Mouse (Mus musculus): ENCODE measurements around the gene Dnah1. TPM values are rescaled to one million over a fixed set of nuclear protein-coding genes. Genes with fewer than 3 reads are reported as not detected.
A peak's percentile ranks its signal among the peaks of the same experiment; 100 is the strongest.

Gene Dnah1
- polyA plus RNA-seq, 1 experiment from 2014 or later: 0.93 TPM

DNA sequence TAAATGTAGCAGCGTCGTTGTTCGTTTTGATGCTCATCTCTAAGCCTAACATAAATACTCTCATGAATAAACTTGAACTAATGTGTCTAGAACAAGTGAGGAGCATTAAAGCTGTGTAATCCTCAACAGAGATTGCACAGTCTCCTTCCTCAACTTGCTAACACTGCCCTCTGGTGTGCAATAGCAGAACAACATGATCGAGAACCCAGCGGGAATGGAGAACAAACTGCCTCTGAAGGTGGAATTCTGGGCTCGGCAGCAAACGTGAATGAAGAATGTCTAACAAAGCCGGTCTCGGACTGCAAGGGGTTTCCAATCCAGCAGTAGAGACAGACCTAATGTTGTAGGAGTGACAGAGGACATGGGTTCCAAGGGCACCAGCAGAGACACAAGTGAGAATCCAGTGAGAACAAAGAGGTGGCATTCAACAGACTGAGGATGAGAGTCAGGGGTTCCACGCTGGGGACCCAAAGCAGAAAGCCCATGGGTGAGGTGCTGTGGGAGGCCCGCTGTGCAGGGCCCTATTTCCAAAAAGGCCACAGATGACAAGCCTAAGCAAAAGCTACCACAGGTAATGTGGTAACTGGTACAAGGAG, 89.6 kb downstream of the Dnah1 start:
- 10% methylated on average over 11 of the region's 11 CpGs for WGBS
- Histone ChIP-seq H3K4me2 (ENCODE audit: low read length) (no peak overlapping the region), H3K4me3 (ENCODE audit: control insufficient read depth in 1 of 2, insufficient read depth in 1 of 2, low read depth in 1 of 2, low read length in 2 of 2) (no peak overlapping the region), H3K9ac (ENCODE audit: low read length) (no peak overlapping the region), H3K36me3 (ENCODE audit: control insufficient read depth, insufficient read depth, low read length) (no peaks in the 10 kb centered on the region), H3K27ac (replicated peaks in 1 of 2; ENCODE audit: control insufficient read depth in 1 of 2, insufficient read depth in 1 of 2, low read depth in 2 of 2, low read length in 2 of 2) (peak overlapping the region; percentile 40 to 53; a peak in 2 of 4 replicates), H3K4me1 (ENCODE audit: control insufficient read depth in 2 of 2, insufficient read depth in 2 of 2, low read length in 2 of 2) (peaks cover 23 to 28% of the 10 kb centered on the region in 2 experiments), H3K27me3 (ENCODE audit: control insufficient read depth, insufficient read depth, low read length) (no peaks in the 10 kb centered on the region), H3K9me3 (ENCODE audit: control insufficient read depth, low read length) (no peaks in the 10 kb centered on the region)
- no peak for ATAC-seq (ENCODE audit: insufficient number of reproducible peaks, insufficient read depth, low FRiP score, low read depth)

DNA sequence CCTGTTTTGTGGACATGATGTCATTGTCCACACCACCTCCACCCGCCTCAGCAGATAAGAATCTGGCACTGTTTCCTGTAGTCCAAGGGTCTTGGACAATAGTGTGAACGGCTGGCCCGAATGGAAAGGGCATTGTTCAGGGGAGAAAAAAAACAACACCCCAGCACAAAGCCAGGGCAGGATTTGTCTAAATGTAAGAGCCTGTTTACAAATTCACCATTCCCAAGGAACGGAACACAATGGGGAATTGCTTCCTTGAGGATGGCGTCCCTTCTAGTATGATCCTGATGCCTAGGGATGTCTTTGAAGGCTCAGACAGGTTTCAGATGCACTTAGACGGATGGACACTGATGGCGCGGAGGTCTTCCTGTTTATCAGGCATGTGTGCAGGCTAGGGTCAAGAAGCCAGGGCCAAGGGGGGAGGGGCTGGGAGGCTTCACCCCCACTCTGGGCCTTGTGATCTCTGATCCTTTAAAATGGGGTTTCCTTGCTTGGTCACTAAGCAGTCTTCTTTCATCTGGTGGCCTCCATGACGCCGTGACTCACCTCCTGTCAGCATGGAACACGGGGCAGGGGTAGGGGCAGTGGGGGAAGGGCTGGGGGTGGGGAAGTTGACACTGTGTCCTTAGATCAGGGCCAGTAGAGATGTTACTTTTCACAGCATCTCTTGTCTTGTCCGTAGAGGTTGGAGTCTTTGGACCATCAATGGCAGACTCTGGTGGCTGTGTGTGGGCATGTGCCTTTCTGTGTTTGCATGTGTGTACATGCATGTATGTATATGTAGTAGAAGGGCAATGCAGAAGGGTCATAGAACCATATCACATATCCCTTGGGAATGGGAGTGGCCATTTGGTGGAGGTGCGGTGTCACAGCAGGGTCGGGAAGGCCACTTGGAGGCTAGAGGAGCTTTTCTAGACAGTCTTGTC, 90.4 kb downstream of the Dnah1 start:
- H3K4me3 ChIP-seq (ENCODE audit: control insufficient read depth in 1 of 2, insufficient read depth in 1 of 2, low read depth in 1 of 2, low read length in 2 of 2): no peak overlapping the region
- H3K4me2 ChIP-seq (ENCODE audit: low read length): no peak overlapping the region
- ATAC-seq (ENCODE audit: insufficient number of reproducible peaks, insufficient read depth, low FRiP score, low read depth): 0 out of 2 replicates have a peak, but pooled peaks have one; percentile 28
- no peaks in the 10 kb centered on the region for H3K9me3 ChIP-seq (ENCODE audit: control insufficient read depth, low read length)
- no peaks in the 10 kb centered on the region for H3K27me3 ChIP-seq (ENCODE audit: control insufficient read depth, insufficient read depth, low read length)
- H3K27ac ChIP-seq (replicated peaks in 1 of 2; ENCODE audit: control insufficient read depth in 1 of 2, insufficient read depth in 1 of 2, low read depth in 2 of 2, low read length in 2 of 2): peak overlapping the region; percentile 53 to 59; a peak in 3 of 4 replicates
- peaks cover 31 to 35% of the 10 kb centered on the region in 2 experiments for H3K4me1 ChIP-seq (ENCODE audit: control insufficient read depth in 2 of 2, insufficient read depth in 2 of 2, low read length in 2 of 2)
- WGBS: 69% methylated on average over 14 of the region's 14 CpGs
- H3K9ac ChIP-seq (ENCODE audit: low read length): no peak overlapping the region
- no peaks in the 10 kb centered on the region for H3K36me3 ChIP-seq (ENCODE audit: control insufficient read depth, insufficient read depth, low read length)

DNA sequence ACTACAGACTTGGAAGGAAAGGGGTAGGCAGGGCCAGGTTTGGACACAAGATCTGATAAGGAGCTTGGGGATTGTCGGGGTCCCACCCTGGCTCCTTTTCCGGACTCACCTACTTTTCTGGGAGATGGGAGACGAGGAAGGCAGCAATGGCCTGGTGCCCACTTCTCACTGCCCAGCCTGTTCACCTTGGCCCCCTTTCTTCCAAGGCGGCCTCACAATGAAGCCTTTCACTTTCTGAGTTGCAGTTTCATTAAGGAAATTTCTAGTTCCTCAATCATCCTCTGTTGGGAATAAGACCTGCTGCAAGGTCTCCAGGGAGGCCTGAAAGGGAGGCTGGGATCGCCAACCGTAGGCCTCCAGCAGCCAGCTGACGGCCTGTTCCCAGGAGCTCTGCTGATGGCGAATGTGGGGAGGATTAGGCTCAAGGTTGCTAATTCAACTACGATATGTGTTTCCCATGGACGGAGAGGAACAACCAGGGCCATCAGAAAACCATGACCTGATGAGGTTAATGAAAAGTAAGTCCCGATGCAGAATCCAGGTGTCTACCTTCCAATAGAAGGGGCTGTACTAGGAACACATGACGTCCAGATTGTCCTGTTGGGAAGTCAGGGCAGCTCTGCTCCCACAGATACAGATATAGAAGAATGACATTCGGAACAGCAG, 91.2 kb downstream of the Dnah1 start:
- ATAC-seq (ENCODE audit: insufficient number of reproducible peaks, insufficient read depth, low FRiP score, low read depth): no peak

DNA sequence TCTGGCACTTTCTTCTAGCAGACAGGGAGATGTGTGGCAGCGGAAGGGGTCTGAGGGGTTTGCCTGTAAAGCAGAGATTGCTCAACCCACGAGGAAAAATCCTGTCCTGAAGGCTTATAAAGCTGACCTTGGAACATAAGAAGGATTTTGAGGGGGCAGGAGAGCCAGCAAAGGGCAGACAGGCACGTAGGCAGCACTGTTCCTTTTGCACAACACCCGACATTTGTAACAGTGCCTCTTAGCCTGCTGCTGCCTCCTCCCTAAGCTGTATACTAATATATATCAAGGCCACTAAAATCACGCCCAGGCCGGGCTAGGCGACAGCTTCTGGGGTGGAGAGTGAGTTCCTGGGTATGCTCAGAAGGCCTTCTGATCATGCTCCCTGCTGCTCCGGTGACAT, 93.3 kb downstream of the Dnah1 start:
- Histone ChIP-seq H3K4me1 (ENCODE audit: control insufficient read depth in 2 of 2, insufficient read depth in 2 of 2, low read length in 2 of 2) (peaks cover 48 to 54% of the 10 kb centered on the region in 2 experiments), H3K36me3 (ENCODE audit: control insufficient read depth, insufficient read depth, low read length) (no peaks in the 10 kb centered on the region), H3K9ac (ENCODE audit: low read length) (peak overlapping the region; percentile 26), H3K27me3 (ENCODE audit: control insufficient read depth, insufficient read depth, low read length) (no peaks in the 10 kb centered on the region), H3K4me2 (ENCODE audit: low read length) (no peak overlapping the region), H3K9me3 (ENCODE audit: control insufficient read depth, low read length) (no peaks in the 10 kb centered on the region), H3K4me3 (ENCODE audit: control insufficient read depth in 1 of 2, insufficient read depth in 1 of 2, low read depth in 1 of 2, low read length in 2 of 2) (no peak overlapping the region), H3K27ac (replicated peaks in 1 of 2; ENCODE audit: control insufficient read depth in 1 of 2, insufficient read depth in 1 of 2, low read depth in 2 of 2, low read length in 2 of 2) (peak overlapping the region; percentile 3 to 46; a peak in 2 of 4 replicates)
- ATAC-seq (ENCODE audit: insufficient number of reproducible peaks, insufficient read depth, low FRiP score, low read depth): no peak
- WGBS: 43% methylated on average over 8 of the region's 8 CpGs

More for the DNA sequence above, 91.2 kb downstream of the Dnah1 start:
- Histone ChIP-seq H3K36me3 (ENCODE audit: control insufficient read depth, insufficient read depth, low read length) (no peaks in the 10 kb centered on the region), H3K27me3 (ENCODE audit: control insufficient read depth, insufficient read depth, low read length) (no peaks in the 10 kb centered on the region), H3K9ac (ENCODE audit: low read length) (no peak overlapping the region), H3K4me3 (ENCODE audit: control insufficient read depth in 1 of 2, insufficient read depth in 1 of 2, low read depth in 1 of 2, low read length in 2 of 2) (no peak overlapping the region), H3K27ac (replicated peaks in 1 of 2; ENCODE audit: control insufficient read depth in 1 of 2, insufficient read depth in 1 of 2, low read depth in 2 of 2, low read length in 2 of 2) (peak overlapping the region; percentile 41 to 55; a peak in 3 of 4 replicates), H3K9me3 (ENCODE audit: control insufficient read depth, low read length) (no peaks in the 10 kb centered on the region), H3K4me1 (ENCODE audit: control insufficient read depth in 2 of 2, insufficient read depth in 2 of 2, low read length in 2 of 2) (peaks cover 37 to 42% of the 10 kb centered on the region in 2 experiments), H3K4me2 (ENCODE audit: low read length) (no peak overlapping the region)
- 69% methylated on average over 13 of the region's 13 CpGs for WGBS

DNA sequence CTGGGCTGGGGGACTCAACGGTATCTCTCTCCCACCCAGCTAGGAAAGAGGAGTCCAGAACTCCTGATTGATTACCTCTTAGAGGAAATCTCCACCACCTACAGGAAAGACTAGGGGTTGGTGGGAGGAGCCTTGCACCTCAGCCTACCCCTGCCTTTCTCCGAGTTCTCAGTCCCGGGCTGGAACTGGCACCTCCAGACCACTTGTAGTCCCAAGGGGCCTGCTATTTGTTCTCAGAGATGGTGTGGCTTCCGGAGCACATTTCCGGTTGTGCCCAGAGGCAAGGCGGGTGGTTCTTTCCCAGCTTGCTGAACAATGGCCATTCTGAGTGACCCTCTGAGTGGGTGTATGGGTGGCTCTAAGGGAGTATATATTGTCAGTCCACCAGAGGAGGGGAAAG, 95.5 kb downstream of the Dnah1 start:
- no peak for ATAC-seq (ENCODE audit: insufficient number of reproducible peaks, insufficient read depth, low FRiP score, low read depth)
- 0 out of 4 replicates have a peak overlapping the region, but pooled peaks of 1 of the 2 experiments have one; percentile 41 for H3K27ac ChIP-seq (replicated peaks in 1 of 2; ENCODE audit: control insufficient read depth in 1 of 2, insufficient read depth in 1 of 2, low read depth in 2 of 2, low read length in 2 of 2)
- no peak overlapping the region for H3K4me2 ChIP-seq (ENCODE audit: low read length)
- no peaks in the 10 kb centered on the region for H3K36me3 ChIP-seq (ENCODE audit: control insufficient read depth, insufficient read depth, low read length)
- H3K4me3 ChIP-seq (ENCODE audit: control insufficient read depth in 1 of 2, insufficient read depth in 1 of 2, low read depth in 1 of 2, low read length in 2 of 2): no peak overlapping the region
- peaks cover 49 to 55% of the 10 kb centered on the region in 2 experiments for H3K4me1 ChIP-seq (ENCODE audit: control insufficient read depth in 2 of 2, insufficient read depth in 2 of 2, low read length in 2 of 2)
- no peak overlapping the region for H3K9ac ChIP-seq (ENCODE audit: low read length)
- WGBS: 75% methylated on average over 6 of the region's 6 CpGs
- H3K27me3 ChIP-seq (ENCODE audit: control insufficient read depth, insufficient read depth, low read length): no peaks in the 10 kb centered on the region
- H3K9me3 ChIP-seq (ENCODE audit: control insufficient read depth, low read length): no peaks in the 10 kb centered on the region

DNA sequence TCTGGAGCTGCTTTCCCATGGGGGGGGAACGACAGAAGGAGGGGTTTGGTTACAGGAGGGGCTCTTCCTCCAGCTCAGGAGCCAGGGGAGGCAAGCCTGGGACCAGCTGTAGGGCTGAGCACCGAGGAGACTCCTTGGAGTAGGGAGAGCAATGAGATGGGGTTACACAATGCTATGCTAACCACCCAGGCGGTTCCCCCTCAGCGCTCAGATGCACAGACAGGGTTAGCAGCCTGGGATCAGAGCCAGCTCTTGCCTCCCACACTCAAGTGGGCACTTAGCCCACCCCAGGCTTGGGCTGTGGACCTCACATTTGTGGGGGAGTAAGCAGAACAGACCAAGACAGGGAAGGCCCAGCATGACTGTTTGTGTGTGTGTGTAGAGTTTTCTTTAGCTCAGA, 96.7 kb downstream of the Dnah1 start:
- no peaks in the 10 kb centered on the region for H3K36me3 ChIP-seq (ENCODE audit: control insufficient read depth, insufficient read depth, low read length)
- WGBS: 33% methylated on average over 4 of the region's 4 CpGs
- ATAC-seq (ENCODE audit: insufficient number of reproducible peaks, insufficient read depth, low FRiP score, low read depth): peak; percentile 71
- peak overlapping the region; percentile 36; the same call in 1 of the 2 replicates for H3K9ac ChIP-seq (ENCODE audit: low read length)
- H3K27ac ChIP-seq (replicated peaks in 1 of 2; ENCODE audit: control insufficient read depth in 1 of 2, insufficient read depth in 1 of 2, low read depth in 2 of 2, low read length in 2 of 2): peak overlapping the region; percentile 15 to 41; a peak in 2 of 4 replicates
- no peaks in the 10 kb centered on the region for H3K9me3 ChIP-seq (ENCODE audit: control insufficient read depth, low read length)
- H3K27me3 ChIP-seq (ENCODE audit: control insufficient read depth, insufficient read depth, low read length): no peaks in the 10 kb centered on the region
- peaks cover 45 to 52% of the 10 kb centered on the region in 2 experiments for H3K4me1 ChIP-seq (ENCODE audit: control insufficient read depth in 2 of 2, insufficient read depth in 2 of 2, low read length in 2 of 2)
- no peak overlapping the region for H3K4me3 ChIP-seq (ENCODE audit: control insufficient read depth in 1 of 2, insufficient read depth in 1 of 2, low read depth in 1 of 2, low read length in 2 of 2)
- no peak overlapping the region for H3K4me2 ChIP-seq (ENCODE audit: low read length)

DNA sequence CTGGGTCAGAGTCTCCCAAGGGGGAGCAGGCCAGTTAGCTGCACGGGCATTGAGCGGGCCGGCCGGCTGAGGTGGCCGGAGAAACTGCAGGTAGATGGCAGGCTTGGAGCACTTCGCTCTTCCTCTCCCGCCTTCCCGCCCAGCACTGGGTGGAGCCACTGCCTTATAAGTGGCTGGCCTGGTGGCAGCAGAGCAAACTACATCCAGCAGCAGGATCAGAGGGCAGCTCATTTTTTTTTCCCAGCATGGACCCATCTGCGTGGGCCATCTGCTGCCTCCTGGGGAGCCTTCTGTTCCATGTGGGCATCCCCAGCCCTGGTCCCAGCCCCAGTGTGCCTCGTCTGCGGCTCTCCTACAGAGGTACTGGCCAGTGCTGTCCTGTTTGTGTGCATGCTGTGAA, 106.0 kb downstream of the Dnah1 start, which contains the start of gene Sema3g:
Sema3g (plus strand) TSS at position 195 of the 400 bp plus-strand sequence.
- peak; percentile 39; the same call in 1 of the 2 replicates for ATAC-seq (ENCODE audit: insufficient number of reproducible peaks, insufficient read depth, low FRiP score, low read depth)
- Histone ChIP-seq H3K4me3 (ENCODE audit: control insufficient read depth in 1 of 2, insufficient read depth in 1 of 2, low read depth in 1 of 2, low read length in 2 of 2) (no peak within 1 kb of the TSS; a peak in 1 of 4 replicates), H3K9me3 (ENCODE audit: control insufficient read depth, low read length) (no peaks in the 10 kb centered on the region), H3K4me2 (ENCODE audit: low read length) (peak within 1 kb of the TSS; percentile 45), H3K27ac (replicated peaks in 1 of 2; ENCODE audit: control insufficient read depth in 1 of 2, insufficient read depth in 1 of 2, low read depth in 2 of 2, low read length in 2 of 2) (no peak within 1 kb of the TSS; a peak in 1 of 4 replicates), H3K36me3 (ENCODE audit: control insufficient read depth, insufficient read depth, low read length) (peaks cover 3% of the 10 kb centered on the region), H3K27me3 (ENCODE audit: control insufficient read depth, insufficient read depth, low read length) (no peaks in the 10 kb centered on the region), H3K9ac (ENCODE audit: low read length) (peak within 1 kb of the TSS; percentile 58), H3K4me1 (ENCODE audit: control insufficient read depth in 2 of 2, insufficient read depth in 2 of 2, low read length in 2 of 2) (peaks cover 27 to 29% of the 10 kb centered on the region in 2 experiments)
- WGBS: 4% methylated on average over 11 of the region's 11 CpGs

Measured in heart, embryonic 14.5 days (tissue).